Mouse (Mus musculus): ENCODE data around the gene Ccdc92. TPM values are rescaled to one million over a fixed set of nuclear protein-coding genes. Genes with fewer than 3 reads are reported as not detected.
A peak's percentile ranks its signal among the peaks of the same experiment; 100 is the strongest.

Ccdc92 gene
- total and polyA plus RNA-seq, 3 experiments = 0.99 to 2.4 (median 1.8) TPM

- Histone ChIP-seq H3K36me3 (ENCODE audit: control insufficient read depth, insufficient read depth, low read length) (no peaks in the 10 kb centered on the region), H3K9ac (ENCODE audit: low read depth, low read length) (no peak overlapping the region)
- WGBS = 80% methylated on average over 8 of the region's 8 CpGs
Observed at GRCm38 (mm10) chr5:124888661-124889060, 26.4 kb upstream of the Ccdc92 start.

GRCm38 (mm10) chr5:124883877-124884276 is 21.7 kb upstream of the Ccdc92 start:
- 0 out of 2 replicates have a peak, but pooled peaks cover 2% of the 10 kb centered on the region for H3K79me2 ChIP-seq (replicated peaks; ENCODE audit: control insufficient read depth, insufficient read depth, low read length)
- intact Hi-C loops (cut with DNase I) = no loop called here
- no peak overlapping the region for H3K4me3 ChIP-seq
- no peaks in the 10 kb centered on the region for H3K36me3 ChIP-seq (ENCODE audit: control insufficient read depth, insufficient read depth, low read length)
- H3K27me3 ChIP-seq (ENCODE audit: control insufficient read depth, insufficient read depth, low read length) = no peaks in the 10 kb centered on the region
- no peak for TF ChIP-seq CTCF (IDR thresholded peaks at IDR 0.05)
- TF ChIP-seq EP300 (IDR thresholded peaks at IDR 0.05; ENCODE audit: insufficient read depth, low read depth, low read length) = no peak
- TF ChIP-seq POLR2A (IDR thresholded peaks at IDR 0.05; ENCODE audit: insufficient read depth, low read depth, low read length) = no peak
- no peak overlapping the region for H3K9ac ChIP-seq (ENCODE audit: low read depth, low read length)
- no peak for DNase-seq
- H3K27ac ChIP-seq = no peak overlapping the region
- 91% methylated on average over 6 of the region's 6 CpGs for WGBS
- no peaks in the 10 kb centered on the region for H3K4me1 ChIP-seq (ENCODE audit: control insufficient read depth, insufficient read depth, low read length)

More at GRCm38 (mm10) chr5:124888661-124889060, 26.4 kb upstream of the Ccdc92 start:
- Histone ChIP-seq H3K4me3 (no peak overlapping the region), H3K27me3 (ENCODE audit: control insufficient read depth, insufficient read depth, low read length) (no peaks in the 10 kb centered on the region), H3K27ac (no peak overlapping the region), H3K4me1 (ENCODE audit: control insufficient read depth, insufficient read depth, low read length) (peaks cover 4% of the 10 kb centered on the region), H3K79me2 (replicated peaks; ENCODE audit: control insufficient read depth, insufficient read depth, low read length) (no peaks in the 10 kb centered on the region)
- intact Hi-C loops (cut with DNase I) = no loop called here
- DNase-seq = no peak
- TF ChIP-seq CTCF (IDR thresholded peaks at IDR 0.05) (no peak), EP300 (IDR thresholded peaks at IDR 0.05; ENCODE audit: insufficient read depth, low read depth, low read length) (no peak), POLR2A (IDR thresholded peaks at IDR 0.05; ENCODE audit: insufficient read depth, low read depth, low read length) (no peak)

- H3K27ac ChIP-seq = no peak overlapping the region
- H3K36me3 ChIP-seq (ENCODE audit: control insufficient read depth, insufficient read depth, low read length) = no peaks in the 10 kb centered on the region
- TF ChIP-seq CTCF (IDR thresholded peaks at IDR 0.05) = no peak
- TF ChIP-seq POLR2A (IDR thresholded peaks at IDR 0.05; ENCODE audit: insufficient read depth, low read depth, low read length) = no peak
- no peak for TF ChIP-seq EP300 (IDR thresholded peaks at IDR 0.05; ENCODE audit: insufficient read depth, low read depth, low read length)
- peaks cover 2% of the 10 kb centered on the region; the same call in 1 of the 2 replicates for H3K4me1 ChIP-seq (ENCODE audit: control insufficient read depth, insufficient read depth, low read length)
- no peak for DNase-seq
- H3K4me3 ChIP-seq = no peak overlapping the region
- no peaks in the 10 kb centered on the region for H3K27me3 ChIP-seq (ENCODE audit: control insufficient read depth, insufficient read depth, low read length)
- intact Hi-C loops (cut with DNase I) = no loop called here
- peaks cover 4% of the 10 kb centered on the region; the same call in 1 of the 2 replicates for H3K79me2 ChIP-seq (replicated peaks; ENCODE audit: control insufficient read depth, insufficient read depth, low read length)
- no peak overlapping the region for H3K9ac ChIP-seq (ENCODE audit: low read depth, low read length)
- 76% methylated on average over 6 of the region's 6 CpGs for WGBS
Observed at GRCm38 (mm10) chr5:124879801-124880200, 17.6 kb upstream of the Ccdc92 start.

- intact Hi-C loops (cut with DNase I) = no loop called here
- TF ChIP-seq POLR2A (IDR thresholded peaks at IDR 0.05; ENCODE audit: insufficient read depth, low read depth, low read length) = no peak
- TF ChIP-seq EP300 (IDR thresholded peaks at IDR 0.05; ENCODE audit: insufficient read depth, low read depth, low read length) = no peak
- no peak for TF ChIP-seq CTCF (IDR thresholded peaks at IDR 0.05)
- H3K36me3 ChIP-seq (ENCODE audit: control insufficient read depth, insufficient read depth, low read length) = no peaks in the 10 kb centered on the region
- 91% methylated on average over 4 of the region's 4 CpGs for WGBS
- H3K79me2 ChIP-seq (replicated peaks; ENCODE audit: control insufficient read depth, insufficient read depth, low read length) = peaks cover 4% of the 10 kb centered on the region; the same call in 1 of the 2 replicates
- H3K9ac ChIP-seq (ENCODE audit: low read depth, low read length) = no peak overlapping the region
- peaks cover 2% of the 10 kb centered on the region for H3K4me1 ChIP-seq (ENCODE audit: control insufficient read depth, insufficient read depth, low read length)
- no peak for DNase-seq
- H3K4me3 ChIP-seq = no peak overlapping the region
- no peak overlapping the region for H3K27ac ChIP-seq
- no peaks in the 10 kb centered on the region for H3K27me3 ChIP-seq (ENCODE audit: control insufficient read depth, insufficient read depth, low read length)
Observed at GRCm38 (mm10) chr5:124879251-124879650, 17.0 kb upstream of the Ccdc92 start.

GRCm38 (mm10) chr5:124873890-124874601 is 11.8 kb upstream of the Ccdc92 start:
- Histone ChIP-seq H3K36me3 (ENCODE audit: control insufficient read depth, insufficient read depth, low read length) (peaks cover 6% of the 10 kb centered on the region), H3K79me2 (replicated peaks; ENCODE audit: control insufficient read depth, insufficient read depth, low read length) (peaks cover 4% of the 10 kb centered on the region), H3K27me3 (ENCODE audit: control insufficient read depth, insufficient read depth, low read length) (no peaks in the 10 kb centered on the region), H3K9ac (ENCODE audit: low read depth, low read length) (no peak overlapping the region), H3K4me1 (ENCODE audit: control insufficient read depth, insufficient read depth, low read length) (peaks cover 11% of the 10 kb centered on the region), H3K4me3 (no peak overlapping the region), H3K27ac (no peak overlapping the region)
- intact Hi-C loops (cut with DNase I) = no loop called here
- DNase-seq = no peak
- TF ChIP-seq CTCF (IDR thresholded peaks at IDR 0.05) (no peak), EP300 (IDR thresholded peaks at IDR 0.05; ENCODE audit: insufficient read depth, low read depth, low read length) (no peak), POLR2A (IDR thresholded peaks at IDR 0.05; ENCODE audit: insufficient read depth, low read depth, low read length) (no peak)
- WGBS = 68% methylated on average over 6 of the region's 6 CpGs

- no peak overlapping the region for H3K4me3 ChIP-seq
- intact Hi-C loops (cut with DNase I) = no loop called here
- no peaks in the 10 kb centered on the region for H3K27me3 ChIP-seq (ENCODE audit: control insufficient read depth, insufficient read depth, low read length)
- no peak overlapping the region for H3K27ac ChIP-seq
- H3K79me2 ChIP-seq (replicated peaks; ENCODE audit: control insufficient read depth, insufficient read depth, low read length) = peaks cover 4% of the 10 kb centered on the region
- TF ChIP-seq POLR2A (IDR thresholded peaks at IDR 0.05; ENCODE audit: insufficient read depth, low read depth, low read length) (no peak), EP300 (IDR thresholded peaks at IDR 0.05; ENCODE audit: insufficient read depth, low read depth, low read length) (no peak), CTCF (IDR thresholded peaks at IDR 0.05) (no peak)
- H3K4me1 ChIP-seq (ENCODE audit: control insufficient read depth, insufficient read depth, low read length) = peaks cover 11% of the 10 kb centered on the region
- peak in 1 of 2 experiments; percentile 16 for DNase-seq
- no peak overlapping the region for H3K9ac ChIP-seq (ENCODE audit: low read depth, low read length)
- peaks cover 6% of the 10 kb centered on the region for H3K36me3 ChIP-seq (ENCODE audit: control insufficient read depth, insufficient read depth, low read length)
- WGBS = 40% methylated on average over 3 of the region's 3 CpGs
Observed at GRCm38 (mm10) chr5:124873096-124873495, 10.9 kb upstream of the Ccdc92 start.

All from heart, adult 2 months (tissue).